Mouse (Mus musculus) heart, postnatal 0 days (tissue): ENCODE results near the gene L3mbtl3.

Source experiments
- CTCF ChIP-seq: IDR thresholded peaks from 2 replicates; pipeline ENCODE4 v1.5.1; 2016; ENCODE audit warnings: antibody characterized with exemption, control low read depth, low read depth
- EP300 ChIP-seq: IDR thresholded peaks from 2 replicates; pipeline ENCODE4 v1.6.1; 2016; ENCODE audit warnings: antibody characterized with exemption, low read depth

- TF ChIP-seq EP300 (no peak), CTCF (no peak)
These were observed 4.4 kb downstream of the L3mbtl3 start for GRCm38 (mm10) chr10:26371416-26371815.
